Mouse (Mus musculus) embryonic stem cell, embryonic (primary cell): ENCODE results near the gene 4933415F23Rik.
"Not testable (repeated sequence)": the region's sequence is repeated elsewhere in the genome, so short reads cannot be mapped to it uniquely, and the experiment has no call there.

Experiments
- CTCF ChIA-PET, 4 experiments: fragments of 300-600 bp in 2 of 4; fragments of 350-600 bp in 2 of 4; sonication (Branson Sonifier 250); formaldehyde crosslinking; loops; one replicate each; lab custom pipeline; 2022; ENCODE audit warnings: inconsistent platforms in 2 of 4; lab: Charles Lee
- POLR2A ChIA-PET, 4 experiments: fragments of 300-600 bp in 2 of 4; fragments of 350-600 bp in 2 of 4; sonication (Branson Sonifier 250); formaldehyde crosslinking; loops; one replicate each; lab custom pipeline; 2022; ENCODE audit warnings: antibody characterized with exemption in 4 of 4, inconsistent platforms in 1 of 4; lab: Charles Lee

The 4933415F23Rik gene

GRCm38 (mm10) chr1:23102021-23102420 is at the start of gene 4933415F23Rik:
Gene 4933415F23Rik, minus strand, starts transcription at chr1:23102253.
- POLR2A ChIA-PET = no interaction called here
- CTCF ChIA-PET = no interaction called here

- ChIA-PET CTCF (no interaction called here), POLR2A (no interaction called here)
Measured at GRCm38 (mm10) chr1:23151722-23152121, 49.7 kb upstream of the 4933415F23Rik start.

GRCm38 (mm10) chr1:23146198-23146873 is 44.3 kb upstream of the 4933415F23Rik start:
- ChIA-PET CTCF (no interaction called here), POLR2A (no interaction called here)

- CTCF ChIA-PET = no interaction called here
- POLR2A ChIA-PET = no interaction called here
Measured at GRCm38 (mm10) chr1:23141121-23141811, 39.2 kb upstream of the 4933415F23Rik start.

- CTCF ChIA-PET, POLR2A ChIA-PET: not testable (repeated sequence)
Measured at GRCm38 (mm10) chr1:23140530-23140929, 38.5 kb upstream of the 4933415F23Rik start.

- POLR2A ChIA-PET = no interaction called here
- CTCF ChIA-PET = no interaction called here
Measured at GRCm38 (mm10) chr1:23120901-23121300, 18.8 kb upstream of the 4933415F23Rik start.

GRCm38 (mm10) chr1:23119406-23119805 is 17.4 kb upstream of the 4933415F23Rik start:
- POLR2A ChIA-PET = no interaction called here
- CTCF ChIA-PET = no interaction called here

- ChIA-PET CTCF (no interaction called here), POLR2A (no interaction called here)
Measured at GRCm38 (mm10) chr1:23117423-23117822, 15.4 kb upstream of the 4933415F23Rik start.

GRCm38 (mm10) chr1:23109191-23109590 is 7.1 kb upstream of the 4933415F23Rik start:
- ChIA-PET POLR2A (no interaction called here), CTCF (no interaction called here)

- CTCF ChIA-PET = no interaction called here
- POLR2A ChIA-PET = interaction anchor here in 1 of 4 experiments (0.6 kb wide), 1 partner anchor 787 kb away, joined by 3 read pairs; no protein-coding TSS in a partner anchor
Measured at GRCm38 (mm10) chr1:23102881-23103280, 828 bp upstream of the 4933415F23Rik start.

GRCm38 (mm10) chr1:23099791-23100190 is 2.3 kb downstream of the 4933415F23Rik start:
- ChIA-PET POLR2A (no interaction called here), CTCF (no interaction called here)

- ChIA-PET POLR2A (no interaction called here), CTCF (no interaction called here)
Measured at GRCm38 (mm10) chr1:23098451-23098850, 3.6 kb downstream of the 4933415F23Rik start.

- ChIA-PET CTCF (no interaction called here), POLR2A (no interaction called here)
Measured at GRCm38 (mm10) chr1:23097996-23098395, 4.1 kb downstream of the 4933415F23Rik start.

- POLR2A ChIA-PET = no interaction called here
- CTCF ChIA-PET = no interaction called here
Measured at GRCm38 (mm10) chr1:23067715-23068114, 34.3 kb downstream of the 4933415F23Rik start.

- ChIA-PET CTCF (no interaction called here), POLR2A (no interaction called here)
Measured at GRCm38 (mm10) chr1:23064717-23065475, 37.2 kb downstream of the 4933415F23Rik start.

GRCm38 (mm10) chr1:23063946-23064345 is 38.1 kb downstream of the 4933415F23Rik start:
- POLR2A ChIA-PET = no interaction called here
- CTCF ChIA-PET = no interaction called here

- ChIA-PET CTCF (no interaction called here), POLR2A (no interaction called here)
Measured at GRCm38 (mm10) chr1:23061614-23062373, 40.3 kb downstream of the 4933415F23Rik start.

GRCm38 (mm10) chr1:23060056-23060455 is 42.0 kb downstream of the 4933415F23Rik start:
- ChIA-PET CTCF (no interaction called here), POLR2A (no interaction called here)
